Mouse (Mus musculus): Measurements from ENCODE around the gene Papln.

DNA sequence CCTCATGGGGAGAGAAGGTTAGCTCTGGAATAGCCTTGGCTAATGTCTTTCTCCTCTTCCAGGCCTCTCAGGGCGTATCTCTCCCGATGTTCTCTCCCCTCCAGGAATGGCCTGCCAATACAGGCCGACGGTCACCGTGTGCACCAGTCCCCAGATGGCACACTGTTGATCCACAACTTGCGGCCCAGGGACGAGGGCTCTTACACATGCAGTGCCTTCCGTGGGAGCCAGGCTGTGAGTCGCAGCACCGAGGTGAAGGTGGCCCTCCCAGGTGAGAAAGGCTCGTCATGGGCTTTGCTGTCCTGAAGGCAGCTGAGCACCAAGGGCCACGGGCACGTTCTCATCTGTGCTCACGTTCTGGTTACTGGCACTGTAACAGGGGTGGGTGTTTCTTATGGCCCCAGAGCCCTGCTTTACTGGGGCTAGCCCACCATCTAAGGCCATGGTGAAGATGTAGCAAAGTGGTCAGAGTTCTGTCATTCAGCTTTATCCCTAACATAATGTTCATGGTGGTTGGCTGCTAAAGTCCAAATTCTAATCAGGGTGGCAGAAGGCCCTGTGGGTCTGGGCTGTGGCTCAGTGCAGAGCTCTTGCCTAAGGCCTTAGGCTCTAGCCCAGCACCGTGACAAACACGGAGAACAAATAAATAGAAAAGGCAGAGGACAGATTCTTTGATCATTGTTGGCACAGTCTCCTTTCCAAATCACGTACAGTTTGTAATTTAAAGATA is 25.8 kb downstream of the Papln start:
- TF ChIP-seq POLR2A (IDR thresholded peaks at IDR 0.05; ENCODE audit: insufficient read depth, low read depth, low read length), result no peak
- no peak for TF ChIP-seq CTCF (IDR thresholded peaks at IDR 0.05)

Data from heart, adult 2 months (tissue).